Mouse (Mus musculus) cerebellum, postnatal 4 days (tissue): ENCODE measurements around the gene Cenpf.

ENCODE experiments used
- DNase-seq, 2 experiments: peaks; one replicate each; pipeline ENCODE4 v3.0.0; 2022; ENCODE audit warnings: low spot score in 2 of 2, mixed read lengths in 1 of 2

The Cenpf gene

GRCm38 (mm10) chr1:189687654-189688387, at the start of gene Cenpf:
Cenpf (minus strand) TSS chr1:189688086.
- peak; percentile 94 to 96 for DNase-seq

- no peak for DNase-seq
These were observed 44.3 kb upstream of the Cenpf start for GRCm38 (mm10) chr1:189732156-189732555.

GRCm38 (mm10) chr1:189731697-189732096, 43.8 kb upstream of the Cenpf start:
- DNase-seq = no peak

GRCm38 (mm10) chr1:189729141-189729815, 41.4 kb upstream of the Cenpf start:
- DNase-seq = no peak

GRCm38 (mm10) chr1:189728784-189729115, 40.9 kb upstream of the Cenpf start:
- no peak for DNase-seq

- peak in 1 of 2 experiments; percentile 48 for DNase-seq
These were observed 40.2 kb upstream of the Cenpf start, which contains the start of gene Ptpn14 for GRCm38 (mm10) chr1:189727884-189728783. Ptpn14 (plus strand) TSS chr1:189728268.

GRCm38 (mm10) chr1:189727346-189727883, 39.5 kb upstream of the Cenpf start:
- peak in 1 of 2 experiments; percentile 8 for DNase-seq

GRCm38 (mm10) chr1:189726121-189726520, 38.2 kb upstream of the Cenpf start:
- no peak for DNase-seq

GRCm38 (mm10) chr1:189718600-189718999, 30.7 kb upstream of the Cenpf start:
- no peak for DNase-seq

GRCm38 (mm10) chr1:189717546-189717945, 29.7 kb upstream of the Cenpf start:
- DNase-seq = no peak

GRCm38 (mm10) chr1:189715915-189716797, 28.3 kb upstream of the Cenpf start:
- DNase-seq = peak in 1 of 2 experiments; percentile 49

GRCm38 (mm10) chr1:189709001-189709400, 21.1 kb upstream of the Cenpf start:
- no peak for DNase-seq

GRCm38 (mm10) chr1:189707419-189707818, 19.5 kb upstream of the Cenpf start:
- no peak for DNase-seq

- DNase-seq = no peak
These were observed 19.1 kb upstream of the Cenpf start for GRCm38 (mm10) chr1:189707014-189707413.

- no peak for DNase-seq
These were observed 18.3 kb upstream of the Cenpf start for GRCm38 (mm10) chr1:189706040-189706645.

GRCm38 (mm10) chr1:189703591-189703990, 15.7 kb upstream of the Cenpf start:
- no peak for DNase-seq

GRCm38 (mm10) chr1:189703156-189703555, 15.3 kb upstream of the Cenpf start:
- no peak for DNase-seq

GRCm38 (mm10) chr1:189700990-189701389, 13.1 kb upstream of the Cenpf start:
- peak; percentile 62 to 80 for DNase-seq

GRCm38 (mm10) chr1:189700186-189700585, 12.3 kb upstream of the Cenpf start:
- no peak for DNase-seq

GRCm38 (mm10) chr1:189698416-189698815, 10.5 kb upstream of the Cenpf start:
- no peak for DNase-seq
